Mouse (Mus musculus) heart, embryonic 13.5 days (tissue): ENCODE data around the gene Zfp825. TPM values are rescaled to one million over a fixed set of nuclear protein-coding genes. Genes with fewer than 3 reads are reported as not detected.
A peak's percentile ranks its signal among the peaks of the same experiment; 100 is the strongest.
"Not testable (repeated sequence)": the region's sequence is repeated elsewhere in the genome, so short reads cannot be mapped to it uniquely, and the experiment has no call there.

Source experiments
- ATAC-seq: fragments of 200-750 bp; cut with Nextera tagmentation; 2 replicates; pipeline ENCODE4 v1.8.0; 2017; ENCODE audit warnings: moderate TSS enrichment; ENCODE audit not compliant: insufficient number of reproducible peaks, low FRiP score, low TSS enrichment; ENCODE audit errors: extremely low read depth
- H3K27ac ChIP-seq: fragments of 300-500 bp; sonication (generic); replicated peaks from 2 replicates; pipeline ENCODE4 v1.5.1; 2015; ENCODE audit warnings: moderate library complexity, mild to moderate bottlenecking, inconsistent platforms
- H3K27me3 ChIP-seq: fragments of 300-500 bp; sonication (generic); replicated peaks from 2 replicates; pipeline ENCODE4 v1.6.1; 2015; ENCODE audit warnings: mild to moderate bottlenecking, inconsistent platforms
- H3K36me3 ChIP-seq: fragments of 300-500 bp; sonication (generic); 2 replicates; pipeline ENCODE4 v1.6.1; 2015; ENCODE audit warnings: mild to moderate bottlenecking, inconsistent platforms
- H3K4me1 ChIP-seq: fragments of 300-500 bp; sonication (generic); 2 replicates; pipeline ENCODE4 v1.6.1; 2015; ENCODE audit warnings: inconsistent platforms
- H3K4me2 ChIP-seq: fragments of 300-500 bp; sonication (generic); 2 replicates; pipeline ENCODE4 v1.6.1; 2015; ENCODE audit warnings: inconsistent platforms, mild to moderate bottlenecking, moderate library complexity
- H3K4me3 ChIP-seq: fragments of 300-500 bp; sonication (generic); 2 replicates; pipeline ENCODE4 v1.5.1; 2015; ENCODE audit warnings: moderate library complexity, mild to moderate bottlenecking, inconsistent platforms
- H3K9ac ChIP-seq: fragments of 300-500 bp; sonication (generic); 2 replicates; pipeline ENCODE4 v1.6.1; 2015; ENCODE audit warnings: inconsistent platforms, mild to moderate bottlenecking, moderate library complexity
- H3K9me3 ChIP-seq: fragments of 300-500 bp; sonication (generic); 2 replicates; pipeline ENCODE4 v1.6.1; 2016; ENCODE audit warnings: inconsistent platforms
- WGBS: fragments of 180-500 bp; shearing (Covaris S2); methylation state at CpG from one replicate; pipeline ENCODE4 v1.1.7; 2015; ENCODE audit warnings: mixed read lengths; 5-methylcytosine and 5-hydroxymethylcytosine counted together
- polyA plus RNA-seq: library from polyadenylated mRNA; unstranded; fragments of >200 nt; fragmentation: Nextera tagmentation; extraction: Ambion mirVana; gene quantifications from 2 replicates; pipeline ENCODE4 v1.2.1, GENCODE M21; 2015

The Zfp825 gene
- polyA plus RNA-seq, 1 experiment from 2014 or later = 12.7 TPM

DNA sequence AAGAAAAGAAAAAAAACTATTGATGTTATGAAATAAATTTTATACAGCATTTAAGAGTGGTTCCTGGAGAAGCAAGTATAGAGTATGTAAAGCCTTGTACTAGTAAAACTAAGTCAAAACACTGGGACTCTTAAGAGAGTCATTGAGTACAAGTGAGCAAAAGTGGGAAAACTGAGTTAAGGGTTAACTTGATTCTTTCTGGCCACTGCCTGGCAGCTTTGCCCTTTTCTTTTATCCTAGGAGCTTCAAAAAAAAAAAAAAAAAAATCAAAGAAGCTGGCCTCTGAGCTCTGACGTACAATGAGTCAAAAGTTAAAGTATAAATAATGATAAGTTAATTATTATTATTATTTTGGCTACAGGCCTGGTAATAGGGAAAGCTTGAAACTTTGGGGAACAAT, 5.9 kb upstream of the Zfp825 start:
- H3K27ac ChIP-seq, H3K36me3 ChIP-seq, H3K4me1 ChIP-seq, H3K27me3 ChIP-seq, H3K4me3 ChIP-seq, H3K4me2 ChIP-seq, ATAC-seq, H3K9me3 ChIP-seq, H3K9ac ChIP-seq: not testable (repeated sequence)
- WGBS = 50% methylated on average over 1 of the region's 1 CpGs

DNA sequence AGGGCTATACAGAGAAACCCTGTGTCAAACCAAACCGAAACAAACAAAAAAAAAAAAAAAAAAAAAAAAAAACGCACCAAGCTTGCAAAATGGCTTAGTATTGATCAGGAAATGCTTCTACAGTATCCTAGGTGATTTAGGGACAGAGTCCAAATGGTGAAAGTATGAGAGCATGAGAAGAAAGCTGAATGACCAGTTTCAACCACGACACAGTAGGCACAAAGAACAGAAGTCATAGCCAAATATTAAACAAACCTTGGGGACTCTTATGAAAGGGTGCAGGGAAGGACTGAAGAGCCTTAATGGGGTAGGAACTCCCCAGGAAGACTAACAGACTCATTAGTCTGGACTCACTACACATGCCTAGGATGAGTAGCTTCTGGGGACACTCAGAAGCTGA, 9.5 kb downstream of the Zfp825 start:
- not testable (repeated sequence) for H3K4me1 ChIP-seq, H3K4me2 ChIP-seq, H3K4me3 ChIP-seq, H3K27ac ChIP-seq, ATAC-seq, H3K9ac ChIP-seq, H3K9me3 ChIP-seq, H3K27me3 ChIP-seq
- peaks cover 20% of the 10 kb centered on the region for H3K36me3 ChIP-seq
- 71% methylated on average over 3 of the region's 3 CpGs for WGBS

DNA sequence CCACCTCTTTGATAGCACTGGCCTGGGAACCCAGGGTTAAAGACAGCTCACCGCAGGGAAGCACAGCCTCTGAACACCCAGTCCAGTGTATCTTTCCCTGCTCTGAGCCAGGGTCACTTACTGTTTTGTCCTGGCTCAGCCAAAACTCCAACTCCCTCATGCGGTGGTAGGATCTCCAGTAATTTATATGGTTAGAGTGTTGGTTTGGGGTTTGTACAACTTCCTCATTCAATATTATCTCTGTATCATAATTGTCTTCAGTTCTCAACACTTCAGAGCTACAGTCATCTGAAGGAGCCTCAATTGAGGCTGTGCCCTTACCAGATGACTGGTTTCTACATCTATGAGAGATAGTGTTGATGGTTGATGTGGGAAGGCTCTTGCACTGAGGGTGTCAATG, 22.3 kb downstream of the Zfp825 start:
- 88% methylated on average over 2 of the region's 2 CpGs for WGBS
- not testable (repeated sequence) for H3K4me2 ChIP-seq

DNA sequence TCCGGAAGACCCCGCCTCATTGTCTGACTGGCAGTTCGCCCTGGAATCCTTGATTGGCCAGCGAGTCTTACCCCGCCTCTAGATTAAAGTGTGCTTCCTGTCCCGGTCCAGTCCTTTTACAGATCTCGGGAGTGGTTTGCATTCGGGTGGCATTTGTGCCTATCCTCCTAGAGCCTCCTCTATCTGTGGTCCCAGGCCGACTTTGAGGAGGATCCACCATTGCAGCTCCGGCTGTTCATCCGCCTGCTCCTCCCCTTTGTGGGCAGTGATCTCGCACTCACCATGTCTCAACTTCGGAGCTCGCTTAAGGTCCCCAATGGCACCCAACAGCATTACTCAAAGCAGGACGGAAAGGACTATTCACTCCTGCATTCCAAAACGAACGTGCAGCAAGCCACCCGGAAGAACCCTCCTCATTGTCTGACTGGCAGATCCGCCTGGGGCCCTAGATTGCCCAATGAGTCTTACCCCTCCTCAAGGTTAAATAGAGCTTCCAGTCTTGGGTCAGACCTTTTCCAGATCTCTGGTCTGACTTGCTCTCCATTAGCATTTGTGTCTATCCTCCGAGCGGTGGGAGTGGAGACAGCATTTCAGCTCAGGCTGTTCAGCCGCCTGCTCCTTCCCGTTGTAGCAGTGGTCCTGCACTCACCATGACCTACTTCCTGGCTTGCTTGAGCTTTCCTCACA, 30.9 kb downstream of the Zfp825 start:
- peak overlapping the region; percentile 83 for H3K9ac ChIP-seq
- peak overlapping the region; percentile 98 for H3K27ac ChIP-seq
- H3K9me3 ChIP-seq = no peaks in the 10 kb centered on the region
- WGBS = under 1% methylated on average over 23 of the region's 23 CpGs
- ATAC-seq = peak; percentile 95
- H3K27me3 ChIP-seq = no peaks in the 10 kb centered on the region
- peaks cover 10% of the 10 kb centered on the region; the same call in 1 of the 2 replicates for H3K36me3 ChIP-seq
- peak overlapping the region; percentile 72 for H3K4me3 ChIP-seq
- 0 out of 2 replicates have a peak, but pooled peaks cover 7% of the 10 kb centered on the region for H3K4me1 ChIP-seq
- H3K4me2 ChIP-seq = peak overlapping the region; percentile 75

More for the DNA sequence above, 22.3 kb downstream of the Zfp825 start:
- H3K9me3 ChIP-seq, H3K9ac ChIP-seq, ATAC-seq, H3K27me3 ChIP-seq, H3K4me1 ChIP-seq, H3K27ac ChIP-seq, H3K36me3 ChIP-seq, H3K4me3 ChIP-seq: not testable (repeated sequence)

DNA sequence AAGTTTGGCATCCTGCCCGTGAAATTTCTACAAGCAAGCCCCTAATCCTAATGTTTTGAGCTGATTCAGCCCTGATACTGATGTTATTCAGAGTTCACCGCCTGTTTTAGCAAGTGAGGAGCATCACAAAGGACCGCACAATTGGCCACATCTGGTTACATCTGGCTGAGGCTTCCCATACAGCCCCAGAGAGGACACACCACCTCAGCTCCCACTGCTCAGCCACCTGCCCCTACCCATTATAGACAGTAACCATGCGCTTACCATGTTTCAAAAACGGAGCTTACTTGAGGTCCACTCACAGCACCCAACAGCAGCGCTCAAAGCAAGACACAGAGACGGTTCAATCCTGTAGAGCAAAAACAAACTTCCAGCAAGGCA, 31.5 kb downstream of the Zfp825 start:
- Histone ChIP-seq H3K9ac (peak overlapping the region; percentile 83), H3K4me3 (peak overlapping the region; percentile 72), H3K4me2 (peak overlapping the region; percentile 75), H3K27ac (peak overlapping the region; percentile 98), H3K36me3 (peaks cover 10% of the 10 kb centered on the region; the same call in 1 of the 2 replicates)
- not testable (repeated sequence) for H3K9me3 ChIP-seq, H3K27me3 ChIP-seq, H3K4me1 ChIP-seq
- peak; percentile 42; the same call in 1 of the 2 replicates for ATAC-seq
- 5% methylated on average over 7 of the region's 7 CpGs for WGBS

DNA sequence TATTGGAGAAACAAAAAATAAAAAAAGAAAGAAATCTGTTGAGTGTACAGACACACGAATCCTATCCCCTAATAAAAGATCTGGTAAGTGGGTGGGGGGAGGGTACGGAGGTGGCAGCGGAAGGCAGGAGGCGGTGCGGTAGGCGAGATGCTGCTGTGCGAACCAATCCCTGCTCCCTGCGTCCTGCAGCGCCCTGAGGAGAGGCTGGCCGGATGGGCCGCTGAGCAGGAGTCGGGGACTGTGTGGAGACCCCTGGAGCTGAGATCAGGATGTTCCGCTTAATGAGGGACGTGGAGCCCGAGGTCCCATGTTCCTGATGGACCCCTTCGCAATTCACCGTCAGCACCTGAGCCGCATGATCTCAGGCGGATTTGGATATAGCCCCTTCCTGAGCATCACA, 53.9 kb downstream of the Zfp825 start:
- no peak overlapping the region for H3K4me2 ChIP-seq
- peaks cover 36% of the 10 kb centered on the region for H3K36me3 ChIP-seq
- no peak for ATAC-seq
- no peaks in the 10 kb centered on the region for H3K27me3 ChIP-seq
- H3K9ac ChIP-seq = no peak overlapping the region
- no peak overlapping the region for H3K27ac ChIP-seq
- no peaks in the 10 kb centered on the region for H3K4me1 ChIP-seq
- peaks cover 65% of the 10 kb centered on the region for H3K9me3 ChIP-seq
- no peak overlapping the region for H3K4me3 ChIP-seq
- WGBS = 21% methylated on average over 19 of the region's 19 CpGs

Other genes starting within 250 kb of the Zfp825 start
- gene Ahrr, start 201.7 kb downstream of the Zfp825 start, polyA plus RNA-seq = 0.51 and 0.61 TPM in 2 replicates
- gene Pdcd6, start 176.4 kb downstream of the Zfp825 start, polyA plus RNA-seq = 82.5 and 102 TPM in 2 replicates
- gene Sdha, start 143.7 kb downstream of the Zfp825 start, polyA plus RNA-seq = 427 and 491 TPM in 2 replicates
- 38.4 and 43.3 TPM in 2 replicates for gene Ccdc127, start 143.7 kb downstream of the Zfp825 start, polyA plus RNA-seq
- 2.6 and 3.2 TPM in 2 replicates for gene Lrrc14b, start 130.0 kb downstream of the Zfp825 start, polyA plus RNA-seq
- gene Zfp72, start 103.2 kb downstream of the Zfp825 start, polyA plus RNA-seq = 3.1 and 3.8 TPM in 2 replicates
- 79.1 and 99.5 TPM in 2 replicates for gene Ftl1-ps1, start 94.3 kb downstream of the Zfp825 start, polyA plus RNA-seq
- gene Erap1, start 145.6 kb upstream of the Zfp825 start, polyA plus RNA-seq = 11.3 TPM in 2 replicates